Mouse (Mus musculus) heart, embryonic 11.5 days (tissue): ENCODE results near the gene Wnt6. TPM values are rescaled to one million over a fixed set of nuclear protein-coding genes. Genes with fewer than 3 reads are reported as not detected.

Source experiments
- ATAC-seq: fragments of 200-750 bp; cut with Nextera tagmentation; replicated peaks from 2 replicates; pipeline ENCODE4 v1.8.0; 2017; ENCODE audit warnings: moderate library complexity; ENCODE audit not compliant: insufficient number of reproducible peaks, low FRiP score, low TSS enrichment
- H3K27ac ChIP-seq: fragments of 300-500 bp; sonication (generic); 2 replicates; pipeline ENCODE4 v1.5.1; 2014; ENCODE audit warnings: mild to moderate bottlenecking, low read depth, low read length
- H3K27me3 ChIP-seq: fragments of 300-500 bp; sonication (generic); 2 replicates; pipeline ENCODE4 v1.6.1; 2014; ENCODE audit warnings: mild to moderate bottlenecking, low read length, mixed read lengths; ENCODE audit not compliant: control insufficient read depth, insufficient read depth
- H3K36me3 ChIP-seq: fragments of 300-500 bp; sonication (generic); 2 replicates; pipeline ENCODE4 v1.6.1; 2014; ENCODE audit warnings: mild to moderate bottlenecking, low read length, moderate library complexity, mixed read lengths; ENCODE audit not compliant: control insufficient read depth, insufficient read depth
- H3K4me1 ChIP-seq: fragments of 300-500 bp; sonication (generic); 2 replicates; pipeline ENCODE4 v1.6.1; 2014; ENCODE audit warnings: low read length; ENCODE audit not compliant: control insufficient read depth, insufficient read depth
- H3K4me2 ChIP-seq: fragments of 300-500 bp; sonication (generic); 2 replicates; pipeline ENCODE4 v1.6.1; 2014; ENCODE audit warnings: mild to moderate bottlenecking, moderate library complexity
- H3K4me3 ChIP-seq: fragments of 300-500 bp; sonication (generic); 2 replicates; pipeline ENCODE4 v1.5.1; 2014; ENCODE audit warnings: low read depth, low read length
- H3K9ac ChIP-seq: fragments of 300-500 bp; sonication (generic); 2 replicates; pipeline ENCODE4 v1.6.1; 2014; ENCODE audit warnings: mild to moderate bottlenecking, low read depth, low read length, moderate library complexity
- H3K9me3 ChIP-seq: fragments of 300-500 bp; sonication (generic); replicated peaks from 2 replicates; pipeline ENCODE4 v1.6.1; 2016; ENCODE audit warnings: low read length; ENCODE audit not compliant: control insufficient read depth
- WGBS: fragments of 180-500 bp; shearing (Covaris S2); extraction: QIAGEN DNeasy Blood & Tissue Kit; methylation state at CpG from one replicate; pipeline ENCODE4 v1.1.7; 2014; ENCODE audit not compliant: insufficient replicate concordance; 5-methylcytosine and 5-hydroxymethylcytosine counted together
- polyA plus RNA-seq: library from polyadenylated mRNA; unstranded; fragments of >200 nt; fragmentation: Nextera tagmentation; extraction: Ambion mirVana; gene quantifications from 2 replicates; pipeline ENCODE4 v1.2.1, GENCODE M21; 2014

Gene Wnt6
- polyA plus RNA-seq, 1 experiment from 2014 or later, result 0.46 TPM

- no peak for ATAC-seq
- Histone ChIP-seq H3K27ac (no peak overlapping the region), H3K4me3 (no peak overlapping the region), H3K27me3 (peaks cover 73% of the 10 kb centered on the region), H3K36me3 (no peaks in the 10 kb centered on the region), H3K4me2 (no peak overlapping the region; the same call in 1 of the 2 replicates), H3K4me1 (peaks cover 15% of the 10 kb centered on the region), H3K9ac (no peak overlapping the region), H3K9me3 (peaks cover 4% of the 10 kb centered on the region; the same call in 1 of the 2 replicates)
- 14% methylated on average over 14 of the region's 14 CpGs for WGBS
These were observed 10.4 kb downstream of the Wnt6 start for GRCm38 (mm10) chr1:74782045-74782444.

GRCm38 (mm10) chr1:74783554-74783953 lies 11.9 kb downstream of the Wnt6 start:
- Histone ChIP-seq H3K4me2 (peak overlapping the region; percentile 74), H3K9ac (no peak overlapping the region), H3K9me3 (peaks cover 4% of the 10 kb centered on the region; the same call in 1 of the 2 replicates), H3K27ac (no peak overlapping the region), H3K4me3 (peak overlapping the region; percentile 45), H3K4me1 (peaks cover 15% of the 10 kb centered on the region), H3K36me3 (no peaks in the 10 kb centered on the region), H3K27me3 (peaks cover 88% of the 10 kb centered on the region)
- no peak for ATAC-seq
- 3% methylated on average over 13 of the region's 13 CpGs for WGBS

- 1% methylated on average over 67 of the region's 67 CpGs for WGBS
- Histone ChIP-seq H3K4me1 (peaks cover 15% of the 10 kb centered on the region), H3K27ac (no peak overlapping the region), H3K4me2 (peak overlapping the region; percentile 74), H3K36me3 (no peaks in the 10 kb centered on the region), H3K4me3 (peak overlapping the region; percentile 45), H3K9ac (no peak overlapping the region), H3K27me3 (peaks cover 90% of the 10 kb centered on the region), H3K9me3 (peaks cover 4% of the 10 kb centered on the region; the same call in 1 of the 2 replicates)
- no peak; the same call in 1 of the 2 replicates for ATAC-seq
These were observed 12.5 kb downstream of the Wnt6 start for GRCm38 (mm10) chr1:74784041-74784759.

- no peak for ATAC-seq
- peaks cover 12% of the 10 kb centered on the region for H3K4me1 ChIP-seq
- 5% methylated on average over 7 of the region's 7 CpGs for WGBS
These were observed 16.2 kb downstream of the Wnt6 start for GRCm38 (mm10) chr1:74787846-74788245.

GRCm38 (mm10) chr1:74788603-74789176 lies 17.0 kb downstream of the Wnt6 start:
- no peak overlapping the region for H3K9ac ChIP-seq

More at GRCm38 (mm10) chr1:74787846-74788245, 16.2 kb downstream of the Wnt6 start:
- Histone ChIP-seq H3K27me3 (peaks cover 98% of the 10 kb centered on the region), H3K4me2 (no peak overlapping the region), H3K9ac (no peak overlapping the region), H3K36me3 (no peaks in the 10 kb centered on the region), H3K4me3 (no peak overlapping the region), H3K27ac (no peak overlapping the region), H3K9me3 (peaks cover 4% of the 10 kb centered on the region; the same call in 1 of the 2 replicates)

GRCm38 (mm10) chr1:74790095-74790494 lies 18.4 kb downstream of the Wnt6 start:
- peaks cover 14% of the 10 kb centered on the region; the same call in 1 of the 2 replicates for H3K4me1 ChIP-seq
- no peak overlapping the region for H3K4me2 ChIP-seq
- peaks cover 98% of the 10 kb centered on the region for H3K27me3 ChIP-seq
- no peak for ATAC-seq
- WGBS, result 9% methylated on average over 3 of the region's 3 CpGs
- no peak overlapping the region for H3K9ac ChIP-seq
- H3K4me3 ChIP-seq, result no peak overlapping the region
- H3K27ac ChIP-seq, result no peak overlapping the region
- no peaks in the 10 kb centered on the region for H3K36me3 ChIP-seq
- peaks cover 2% of the 10 kb centered on the region; the same call in 1 of the 2 replicates for H3K9me3 ChIP-seq

More at GRCm38 (mm10) chr1:74788603-74789176, 17.0 kb downstream of the Wnt6 start:
- H3K9me3 ChIP-seq, result peaks cover 4% of the 10 kb centered on the region; the same call in 1 of the 2 replicates
- no peak overlapping the region for H3K27ac ChIP-seq
- no peak overlapping the region for H3K4me2 ChIP-seq
- no peak for ATAC-seq
- 10% methylated on average over 6 of the region's 6 CpGs for WGBS
- H3K36me3 ChIP-seq, result no peaks in the 10 kb centered on the region
- peaks cover 98% of the 10 kb centered on the region for H3K27me3 ChIP-seq
- H3K4me1 ChIP-seq, result peaks cover 12% of the 10 kb centered on the region
- H3K4me3 ChIP-seq, result no peak overlapping the region

GRCm38 (mm10) chr1:74791249-74791648 lies 19.6 kb downstream of the Wnt6 start, which contains the start of gene Wnt10a:
Gene Wnt10a (plus strand): TSS chr1:74791516.
- Histone ChIP-seq H3K4me3 (peak within 1 kb of the TSS; percentile 10), H3K9me3 (no peaks in the 10 kb centered on the region), H3K27ac (no peak within 1 kb of the TSS), H3K4me2 (peak within 1 kb of the TSS; percentile 41), H3K9ac (no peak within 1 kb of the TSS), H3K36me3 (no peaks in the 10 kb centered on the region), H3K27me3 (peaks cover 100% of the 10 kb centered on the region), H3K4me1 (peaks cover 14% of the 10 kb centered on the region; the same call in 1 of the 2 replicates)
- no peak for ATAC-seq
- 2% methylated on average over 11 of the region's 11 CpGs for WGBS

- ATAC-seq, result no peak
- peaks cover 100% of the 10 kb centered on the region for H3K27me3 ChIP-seq
- WGBS, result 7% methylated on average over 19 of the region's 19 CpGs
- no peaks in the 10 kb centered on the region for H3K36me3 ChIP-seq
- no peaks in the 10 kb centered on the region for H3K9me3 ChIP-seq
- H3K9ac ChIP-seq, result no peak overlapping the region
- H3K27ac ChIP-seq, result no peak overlapping the region
- H3K4me1 ChIP-seq, result peaks cover 14% of the 10 kb centered on the region; the same call in 1 of the 2 replicates
- H3K4me2 ChIP-seq, result no peak overlapping the region
- no peak overlapping the region for H3K4me3 ChIP-seq
These were observed 21.4 kb downstream of the Wnt6 start for GRCm38 (mm10) chr1:74792831-74793660.
